Mouse (Mus musculus) forebrain, embryonic 10.5 days (tissue): Measurements from ENCODE around the gene Ccdc167. TPM values are rescaled to one million over a fixed set of nuclear protein-coding genes. Genes with fewer than 3 reads are reported as not detected.

Source experiments
- DNase-seq: peaks from one replicate; pipeline ENCODE4 v3.0.0-alpha.2; 2017; ENCODE audit warnings: low spot score; ENCODE audit errors: extremely low spot score
- H3K27ac ChIP-seq: fragments of 300-500 bp; sonication (generic); 2 replicates; pipeline ENCODE4 v1.5.1; 2016; ENCODE audit warnings: mild to moderate bottlenecking
- H3K27me3 ChIP-seq: fragments of 300-500 bp; sonication (generic); 2 replicates; pipeline ENCODE4 v1.6.1; 2016; ENCODE audit warnings: mild to moderate bottlenecking; ENCODE audit not compliant: poor library complexity, severe bottlenecking
- H3K36me3 ChIP-seq: fragments of 300-500 bp; sonication (generic); replicated peaks from 2 replicates; pipeline ENCODE4 v1.6.1; 2016; ENCODE audit warnings: mild to moderate bottlenecking, moderate library complexity
- H3K4me1 ChIP-seq: fragments of 300-500 bp; sonication (generic); 2 replicates; pipeline ENCODE4 v1.6.1; 2016
- H3K4me3 ChIP-seq: fragments of 300-500 bp; sonication (generic); 2 replicates; pipeline ENCODE4 v1.5.1; 2016; ENCODE audit warnings: mild to moderate bottlenecking, moderate library complexity
- H3K9me3 ChIP-seq: fragments of 300-500 bp; sonication (generic); 2 replicates; pipeline ENCODE4 v1.6.1; 2016; ENCODE audit warnings: mild to moderate bottlenecking, moderate library complexity
- WGBS: fragments of 180-500 bp; shearing (Covaris S2); methylation state at CpG from one replicate; pipeline ENCODE4 v1.1.7; 2016; 5-methylcytosine and 5-hydroxymethylcytosine counted together
- polyA plus RNA-seq: library from polyadenylated mRNA; unstranded; fragments of >200 nt; fragmentation: Nextera tagmentation; extraction: Ambion mirVana; gene quantifications from 2 replicates; pipeline ENCODE4 v1.2.1, GENCODE M21; 2016

Ccdc167 gene
- polyA plus RNA-seq, 1 experiment from 2014 or later, result 17.9 TPM

- no peaks in the 10 kb centered on the region for H3K27me3 ChIP-seq
- H3K4me1 ChIP-seq, result no peaks in the 10 kb centered on the region
- DNase-seq, result no peak
- H3K36me3 ChIP-seq, result peaks cover 99% of the 10 kb centered on the region
- H3K27ac ChIP-seq, result no peak overlapping the region
- H3K9me3 ChIP-seq, result no peaks in the 10 kb centered on the region
- no peak overlapping the region for H3K4me3 ChIP-seq
- WGBS, result 96% methylated on average over 4 of the region's 4 CpGs
These were observed 79.5 kb downstream of the Ccdc167 start for GRCm38 (mm10) chr17:29637377-29637776.

Other genes starting within 250 kb of the Ccdc167 start
- 32.2 and 33.1 TPM in 2 replicates for gene Pim1, start 226.3 kb downstream of the Ccdc167 start, polyA plus RNA-seq
- not detected in 2 replicates for gene Gm17657, start 167.4 kb downstream of the Ccdc167 start, polyA plus RNA-seq
- gene Tbc1d22b, start 167.3 kb downstream of the Ccdc167 start, polyA plus RNA-seq, result 18.3 and 19.3 TPM in 2 replicates
- 1.0 and 1.2 TPM in 2 replicates for gene Tmem217, start 164.7 kb downstream of the Ccdc167 start, polyA plus RNA-seq
- 120 and 124 TPM in 2 replicates for gene Rnf8, start 102.3 kb downstream of the Ccdc167 start, polyA plus RNA-seq
- 3.6 and 3.9 TPM in 2 replicates for gene Gm28043, start 102.2 kb downstream of the Ccdc167 start, polyA plus RNA-seq
- 139 and 156 TPM in 2 replicates for gene Cmtr1, start 56.4 kb downstream of the Ccdc167 start, polyA plus RNA-seq